Mouse (Mus musculus): Measurements from ENCODE around the gene Hsd17b13. TPM values are rescaled to one million over a fixed set of nuclear protein-coding genes. Genes with fewer than 3 reads are reported as not detected.
A peak's percentile ranks its signal among the peaks of the same experiment; 100 is the strongest.
"Not testable (repeated sequence)": the region's sequence is repeated elsewhere in the genome, so short reads cannot be mapped to it uniquely, and the experiment has no call there.

Gene Hsd17b13
- polyA plus RNA-seq, 1 experiment from 2014 or later: not detected

GRCm38 (mm10) chr5:103939856-103940255, 37.4 kb downstream of the Hsd17b13 start:
- H3K36me3 ChIP-seq (ENCODE audit: control insufficient read depth, insufficient read depth, low read length): no peaks in the 10 kb centered on the region
- H3K27me3 ChIP-seq (ENCODE audit: control insufficient read depth, insufficient read depth, low read length): no peaks in the 10 kb centered on the region
- 76% methylated on average over 1 of the region's 1 CpGs for WGBS
- 0 out of 2 replicates have a peak, but pooled peaks cover 5% of the 10 kb centered on the region for H3K4me1 ChIP-seq (ENCODE audit: control insufficient read depth, insufficient read depth, low read length)
- no peaks in the 10 kb centered on the region for H3K9me3 ChIP-seq (ENCODE audit: control insufficient read depth, low read length)
- H3K27ac ChIP-seq (replicated peaks; ENCODE audit: low read depth, low read length): no peak overlapping the region
- no peak overlapping the region for H3K9ac ChIP-seq (ENCODE audit: low read length)
- ATAC-seq (ENCODE audit: insufficient number of reproducible peaks, low FRiP score, low TSS enrichment, low read depth): no peak
- H3K4me3 ChIP-seq (ENCODE audit: low read depth, low read length): no peak overlapping the region
- no peak for DNase-seq (ENCODE audit: low spot score)
- H3K4me2 ChIP-seq (ENCODE audit: low read depth, severe bottlenecking): no peak overlapping the region

- 84% methylated on average over 7 of the region's 7 CpGs for WGBS
- Histone ChIP-seq H3K4me1 (ENCODE audit: control insufficient read depth, insufficient read depth, low read length) (0 out of 2 replicates have a peak, but pooled peaks cover 5% of the 10 kb centered on the region), H3K9me3 (ENCODE audit: control insufficient read depth, low read length) (no peaks in the 10 kb centered on the region), H3K9ac (ENCODE audit: low read length) (no peak overlapping the region), H3K4me2 (ENCODE audit: low read depth, severe bottlenecking) (no peak overlapping the region), H3K36me3 (ENCODE audit: control insufficient read depth, insufficient read depth, low read length) (no peaks in the 10 kb centered on the region), H3K27me3 (ENCODE audit: control insufficient read depth, insufficient read depth, low read length) (no peaks in the 10 kb centered on the region), H3K4me3 (ENCODE audit: low read depth, low read length) (no peak overlapping the region), H3K27ac (replicated peaks; ENCODE audit: low read depth, low read length) (no peak overlapping the region)
- ATAC-seq (ENCODE audit: insufficient number of reproducible peaks, low FRiP score, low TSS enrichment, low read depth) (no peak), DNase-seq (ENCODE audit: low spot score) (no peak)
Measured at GRCm38 (mm10) chr5:103939350-103939652, 37.9 kb downstream of the Hsd17b13 start.

- WGBS: 46% methylated on average over 11 of the region's 11 CpGs
- no peak overlapping the region for H3K4me2 ChIP-seq (ENCODE audit: low read depth, severe bottlenecking)
- DNase-seq (ENCODE audit: low spot score) (no peak), ATAC-seq (ENCODE audit: insufficient number of reproducible peaks, low FRiP score, low TSS enrichment, low read depth) (no peak)
- H3K9me3 ChIP-seq (ENCODE audit: control insufficient read depth, low read length): no peaks in the 10 kb centered on the region
- H3K27ac ChIP-seq (replicated peaks; ENCODE audit: low read depth, low read length): no peak overlapping the region
- no peak overlapping the region for H3K4me3 ChIP-seq (ENCODE audit: low read depth, low read length)
- no peaks in the 10 kb centered on the region for H3K36me3 ChIP-seq (ENCODE audit: control insufficient read depth, insufficient read depth, low read length)
- 0 out of 2 replicates have a peak, but pooled peaks cover 5% of the 10 kb centered on the region for H3K4me1 ChIP-seq (ENCODE audit: control insufficient read depth, insufficient read depth, low read length)
- no peak overlapping the region for H3K9ac ChIP-seq (ENCODE audit: low read length)
- H3K27me3 ChIP-seq (ENCODE audit: control insufficient read depth, insufficient read depth, low read length): no peaks in the 10 kb centered on the region
Measured at GRCm38 (mm10) chr5:103938547-103939349, 38.5 kb downstream of the Hsd17b13 start.

GRCm38 (mm10) chr5:103936906-103937589, 40.2 kb downstream of the Hsd17b13 start:
- Histone ChIP-seq H3K27ac (replicated peaks; ENCODE audit: low read depth, low read length) (no peak overlapping the region), H3K27me3 (ENCODE audit: control insufficient read depth, insufficient read depth, low read length) (no peaks in the 10 kb centered on the region), H3K4me2 (ENCODE audit: low read depth, severe bottlenecking) (0 out of 2 replicates have a peak overlapping the region, but pooled peaks have one; percentile 1), H3K36me3 (ENCODE audit: control insufficient read depth, insufficient read depth, low read length) (no peaks in the 10 kb centered on the region), H3K4me3 (ENCODE audit: low read depth, low read length) (no peak overlapping the region), H3K9ac (ENCODE audit: low read length) (no peak overlapping the region), H3K9me3 (ENCODE audit: control insufficient read depth, low read length) (0 out of 2 replicates have a peak, but pooled peaks cover 2% of the 10 kb centered on the region), H3K4me1 (ENCODE audit: control insufficient read depth, insufficient read depth, low read length) (0 out of 2 replicates have a peak, but pooled peaks cover 3% of the 10 kb centered on the region)
- ATAC-seq (ENCODE audit: insufficient number of reproducible peaks, low FRiP score, low TSS enrichment, low read depth) (no peak), DNase-seq (ENCODE audit: low spot score) (peak; percentile 71)
- 39% methylated on average over 14 of the region's 14 CpGs for WGBS

- H3K4me2 ChIP-seq (ENCODE audit: low read depth, severe bottlenecking); H3K27me3 ChIP-seq (ENCODE audit: control insufficient read depth, insufficient read depth, low read length); H3K4me3 ChIP-seq (ENCODE audit: low read depth, low read length); H3K27ac ChIP-seq (replicated peaks; ENCODE audit: low read depth, low read length); H3K9ac ChIP-seq (ENCODE audit: low read length); DNase-seq (ENCODE audit: low spot score); H3K36me3 ChIP-seq (ENCODE audit: control insufficient read depth, insufficient read depth, low read length); ATAC-seq (ENCODE audit: insufficient number of reproducible peaks, low FRiP score, low TSS enrichment, low read depth); H3K4me1 ChIP-seq (ENCODE audit: control insufficient read depth, insufficient read depth, low read length); H3K9me3 ChIP-seq (ENCODE audit: control insufficient read depth, low read length): not testable (repeated sequence)
Measured at GRCm38 (mm10) chr5:103931924-103932323, 45.3 kb downstream of the Hsd17b13 start.

GRCm38 (mm10) chr5:103930511-103930910, 46.7 kb downstream of the Hsd17b13 start:
- no peak overlapping the region for H3K4me3 ChIP-seq (ENCODE audit: low read depth, low read length)
- no peak overlapping the region for H3K9ac ChIP-seq (ENCODE audit: low read length)
- no peak overlapping the region for H3K27ac ChIP-seq (replicated peaks; ENCODE audit: low read depth, low read length)
- WGBS: 79% methylated on average over 5 of the region's 5 CpGs
- ATAC-seq (ENCODE audit: insufficient number of reproducible peaks, low FRiP score, low TSS enrichment, low read depth) (no peak), DNase-seq (ENCODE audit: low spot score) (no peak)
- 0 out of 2 replicates have a peak, but pooled peaks cover 2% of the 10 kb centered on the region for H3K9me3 ChIP-seq (ENCODE audit: control insufficient read depth, low read length)
- H3K4me2 ChIP-seq (ENCODE audit: low read depth, severe bottlenecking): no peak overlapping the region
- no peaks in the 10 kb centered on the region for H3K27me3 ChIP-seq (ENCODE audit: control insufficient read depth, insufficient read depth, low read length)
- H3K36me3 ChIP-seq (ENCODE audit: control insufficient read depth, insufficient read depth, low read length): no peaks in the 10 kb centered on the region
- H3K4me1 ChIP-seq (ENCODE audit: control insufficient read depth, insufficient read depth, low read length): no peaks in the 10 kb centered on the region

- no peak overlapping the region for H3K4me3 ChIP-seq (ENCODE audit: low read depth, low read length)
- no peak overlapping the region for H3K27ac ChIP-seq (replicated peaks; ENCODE audit: low read depth, low read length)
- ATAC-seq (ENCODE audit: insufficient number of reproducible peaks, low FRiP score, low TSS enrichment, low read depth): no peak
Measured at GRCm38 (mm10) chr5:103928196-103928550, 49.0 kb downstream of the Hsd17b13 start.

GRCm38 (mm10) chr5:103927429-103928195, 49.6 kb downstream of the Hsd17b13 start:
- DNase-seq (ENCODE audit: low spot score) (peak; percentile 97), ATAC-seq (ENCODE audit: insufficient number of reproducible peaks, low FRiP score, low TSS enrichment, low read depth) (peak; percentile 72; the same call in 1 of the 2 replicates)
- Histone ChIP-seq H3K4me1 (ENCODE audit: control insufficient read depth, insufficient read depth, low read length) (no peaks in the 10 kb centered on the region), H3K4me2 (ENCODE audit: low read depth, severe bottlenecking) (peak overlapping the region; percentile 37; the same call in 1 of the 2 replicates), H3K27ac (replicated peaks; ENCODE audit: low read depth, low read length) (no peak overlapping the region), H3K27me3 (ENCODE audit: control insufficient read depth, insufficient read depth, low read length) (no peaks in the 10 kb centered on the region), H3K9me3 (ENCODE audit: control insufficient read depth, low read length) (no peaks in the 10 kb centered on the region), H3K36me3 (ENCODE audit: control insufficient read depth, insufficient read depth, low read length) (no peaks in the 10 kb centered on the region), H3K9ac (ENCODE audit: low read length) (no peak overlapping the region), H3K4me3 (ENCODE audit: low read depth, low read length) (no peak overlapping the region)
- 28% methylated on average over 27 of the region's 27 CpGs for WGBS

More at GRCm38 (mm10) chr5:103928196-103928550, 49.0 kb downstream of the Hsd17b13 start:
- no peaks in the 10 kb centered on the region for H3K27me3 ChIP-seq (ENCODE audit: control insufficient read depth, insufficient read depth, low read length)
- no peak overlapping the region for H3K9ac ChIP-seq (ENCODE audit: low read length)
- 92% methylated on average over 7 of the region's 7 CpGs for WGBS
- H3K4me2 ChIP-seq (ENCODE audit: low read depth, severe bottlenecking): no peak overlapping the region
- H3K4me1 ChIP-seq (ENCODE audit: control insufficient read depth, insufficient read depth, low read length): no peaks in the 10 kb centered on the region
- DNase-seq (ENCODE audit: low spot score): no peak
- 0 out of 2 replicates have a peak, but pooled peaks cover 2% of the 10 kb centered on the region for H3K9me3 ChIP-seq (ENCODE audit: control insufficient read depth, low read length)
- H3K36me3 ChIP-seq (ENCODE audit: control insufficient read depth, insufficient read depth, low read length): no peaks in the 10 kb centered on the region

Measured in limb, embryonic 11.5 days (tissue).